Mouse (Mus musculus): Measurements from ENCODE around the gene Pcdh7. TPM values are rescaled to one million over a fixed set of nuclear protein-coding genes. Genes with fewer than 3 reads are reported as not detected.

The Pcdh7 gene
- total RNA-seq, 2 experiments from 2014 or later: 5.8 to 7.4 TPM

DNA sequence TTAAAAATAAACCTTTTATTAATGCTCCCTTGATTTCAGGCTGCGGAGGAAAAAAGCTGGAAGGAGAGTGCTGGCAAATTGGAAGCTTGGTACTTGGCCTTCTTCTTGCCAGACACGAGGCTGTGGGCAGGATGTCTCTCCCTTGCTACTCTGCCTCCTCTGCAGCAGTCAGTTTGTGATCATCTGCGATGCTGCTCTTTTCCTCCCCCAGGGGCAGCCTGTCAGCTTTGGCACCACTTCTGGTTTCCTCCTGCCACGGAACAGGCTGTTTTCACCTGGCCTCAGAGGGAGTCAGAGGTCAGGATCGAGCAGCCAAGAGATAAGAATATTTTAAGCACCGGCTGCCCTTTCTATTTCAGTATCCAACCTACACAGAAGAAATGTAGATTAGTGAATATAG, 25.2 kb downstream of the Pcdh7 start:
- DNase-seq: no peak
- intact Hi-C loops (cut with DNase I; ENCODE audit: low total_unique reads): no loop called here

DNA sequence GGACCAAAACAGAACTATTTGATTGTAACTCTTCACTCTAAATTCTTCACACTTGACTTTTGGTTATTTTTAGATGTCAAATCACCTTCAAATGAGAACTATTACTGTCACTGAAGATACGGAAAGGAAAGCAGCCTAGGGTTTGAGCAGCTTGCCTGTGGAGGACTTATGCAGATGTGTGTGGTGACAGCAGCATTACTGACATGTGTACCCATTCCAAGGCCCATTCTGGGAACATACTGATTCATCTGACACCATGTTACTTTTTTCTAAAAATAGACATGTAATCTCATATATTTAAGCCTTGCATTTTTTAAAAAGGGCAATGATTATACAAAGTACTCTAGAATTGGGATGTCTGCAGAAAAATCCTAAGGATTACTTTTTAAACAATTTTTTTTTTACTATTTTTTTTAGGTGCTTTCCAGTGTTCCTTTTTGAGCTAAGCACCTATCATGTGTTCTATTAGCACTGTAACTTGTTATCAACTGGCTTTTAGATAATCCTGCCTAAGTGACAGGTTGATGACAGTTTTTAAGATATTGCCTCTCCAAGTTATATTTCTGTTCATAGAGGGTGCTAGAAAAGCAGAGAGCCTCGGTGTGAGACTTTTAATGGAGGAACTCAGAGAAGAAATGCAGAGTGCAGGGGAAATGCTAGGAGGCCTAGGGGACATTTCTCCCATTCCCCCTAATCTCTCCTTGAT, 26.3 kb downstream of the Pcdh7 start:
- no peak for DNase-seq
- intact Hi-C loops (cut with DNase I; ENCODE audit: low total_unique reads): no loop called here

DNA sequence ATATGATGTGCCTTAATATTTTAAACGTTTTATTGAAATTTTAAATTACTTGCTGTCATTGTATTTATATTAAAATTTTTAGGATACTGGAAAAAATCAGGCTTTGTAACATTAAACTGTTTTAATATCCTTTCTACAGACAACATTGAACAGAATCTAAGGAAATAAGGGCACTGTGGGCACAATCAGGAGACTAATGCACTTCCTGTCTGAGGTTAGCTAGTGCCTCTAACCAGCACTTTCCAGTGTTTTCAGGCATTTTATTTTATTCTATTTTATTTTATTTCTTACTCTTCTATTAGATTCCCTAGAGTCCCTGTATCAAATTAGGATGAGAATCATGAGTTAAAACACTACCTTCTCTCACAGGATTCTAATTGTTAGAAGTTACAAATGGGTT, 28.1 kb downstream of the Pcdh7 start:
- no peak for DNase-seq
- intact Hi-C loops (cut with DNase I; ENCODE audit: low total_unique reads): no loop called here

GRCm38 (mm10) chr5:57750320-57750719, 32.6 kb downstream of the Pcdh7 start:
- intact Hi-C loops (cut with DNase I; ENCODE audit: low total_unique reads): no loop called here
- DNase-seq: no peak

GRCm38 (mm10) chr5:57755791-57756190, 38.0 kb downstream of the Pcdh7 start:
- DNase-seq: peak; percentile 5
- intact Hi-C loops (cut with DNase I; ENCODE audit: low total_unique reads): no loop called here

DNA sequence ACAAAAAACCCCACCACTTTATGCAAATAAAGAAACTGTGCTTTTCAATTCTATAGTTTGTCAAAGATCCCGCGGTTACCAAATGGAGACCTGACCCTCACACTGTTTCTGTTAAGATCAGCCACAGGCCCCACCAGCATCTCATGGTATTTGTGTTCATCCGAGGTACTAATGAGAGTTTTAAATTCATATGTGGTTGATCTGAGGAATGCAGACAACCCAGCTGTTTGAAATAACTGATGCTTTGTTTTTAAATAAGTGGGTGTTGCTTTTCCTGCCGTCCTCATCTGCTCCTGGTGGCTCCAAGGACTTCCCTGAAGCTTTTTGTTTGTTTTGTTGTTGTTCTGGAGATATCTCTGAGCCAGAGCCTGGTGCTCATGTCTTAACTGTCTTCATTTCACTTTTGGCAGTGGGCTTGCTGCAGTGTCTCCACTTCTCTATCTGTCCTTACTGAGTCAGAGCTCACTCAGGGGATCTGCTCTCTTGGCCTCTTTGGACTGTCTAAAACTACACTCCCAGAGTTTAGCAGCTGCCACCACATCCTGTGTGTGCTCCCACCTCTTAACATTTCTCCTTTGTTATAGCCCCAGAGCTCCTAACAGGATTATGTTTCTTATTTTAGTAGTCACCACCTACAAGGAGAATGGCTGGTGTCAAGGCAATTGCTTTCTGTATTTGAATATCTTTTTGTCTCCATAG, 39.1 kb downstream of the Pcdh7 start:
- DNase-seq: peak; percentile 10
- intact Hi-C loops (cut with DNase I; ENCODE audit: low total_unique reads): no loop called here

- intact Hi-C loops (cut with DNase I; ENCODE audit: low total_unique reads): no loop called here
- DNase-seq: peak; percentile 5
Observed at GRCm38 (mm10) chr5:57757436-57757898, 39.7 kb downstream of the Pcdh7 start.

DNA sequence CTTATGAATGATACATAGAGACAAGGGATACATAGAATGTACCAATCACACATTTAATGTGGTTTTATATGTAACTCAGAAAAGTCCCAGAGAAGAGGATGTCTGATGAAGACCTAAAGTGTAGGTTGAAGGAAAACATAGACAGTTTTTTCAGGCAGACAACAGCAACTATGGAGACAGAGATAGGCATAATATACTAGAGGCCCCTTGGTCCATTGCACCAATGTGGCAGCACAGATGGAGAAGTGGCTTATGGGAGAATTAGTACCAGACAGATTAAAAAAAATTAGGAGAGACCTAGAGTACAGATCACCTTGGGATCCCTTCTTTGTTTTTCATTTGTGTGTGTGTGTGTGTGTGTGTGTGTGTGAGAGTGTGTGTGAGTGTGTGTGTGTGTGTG, 41.2 kb downstream of the Pcdh7 start:
- no peak for DNase-seq
- intact Hi-C loops (cut with DNase I; ENCODE audit: low total_unique reads): no loop called here

GRCm38 (mm10) chr5:57760069-57761063, 42.6 kb downstream of the Pcdh7 start:
- intact Hi-C loops (cut with DNase I; ENCODE audit: low total_unique reads): no loop called here
- no peak for DNase-seq

DNA sequence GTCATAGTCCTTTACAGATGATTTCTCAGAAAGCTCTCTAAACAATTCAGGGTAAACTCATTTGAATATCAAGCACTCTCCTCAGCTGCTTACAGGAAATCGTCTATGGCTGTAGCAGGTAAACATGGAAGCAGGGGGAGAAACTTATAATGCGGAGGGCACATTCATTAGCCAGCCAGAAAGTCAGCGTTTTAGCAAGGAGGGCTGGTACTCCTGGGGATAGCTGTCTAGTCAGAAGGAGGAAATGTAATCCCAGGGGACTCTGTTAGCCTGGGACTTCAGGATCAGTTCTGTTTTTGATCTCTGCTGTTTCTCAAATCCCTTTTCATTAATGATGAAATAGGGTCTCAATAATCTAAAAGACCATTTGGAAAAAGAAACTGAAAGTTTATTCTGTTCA, 47.6 kb downstream of the Pcdh7 start:
- intact Hi-C loops (cut with DNase I; ENCODE audit: low total_unique reads): no loop called here
- no peak for DNase-seq

DNA sequence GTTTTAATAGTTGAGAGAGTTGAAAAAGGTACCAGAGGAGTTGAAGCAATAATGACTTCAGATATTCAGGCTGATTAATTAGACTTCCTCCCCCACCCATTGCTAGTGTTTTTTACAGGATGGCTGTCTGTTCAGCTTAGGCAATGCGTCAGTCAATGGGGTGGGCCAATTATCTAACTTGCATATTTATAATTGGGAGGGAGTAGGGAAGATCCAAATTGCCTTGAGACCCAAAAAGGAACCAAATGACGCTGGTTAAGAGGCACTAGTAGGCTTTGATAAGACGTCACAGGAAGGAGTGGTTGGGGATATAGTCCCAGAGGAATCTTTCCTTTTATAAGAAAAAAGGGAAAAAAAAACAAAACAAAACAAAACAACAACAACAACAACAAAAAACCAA, 49.6 kb downstream of the Pcdh7 start:
- DNase-seq: no peak
- intact Hi-C loops (cut with DNase I; ENCODE audit: low total_unique reads): no loop called here

GRCm38 (mm10) chr5:57768469-57769022, 50.8 kb downstream of the Pcdh7 start:
- intact Hi-C loops (cut with DNase I; ENCODE audit: low total_unique reads): no loop called here
- DNase-seq: no peak

- no peak for DNase-seq
- intact Hi-C loops (cut with DNase I; ENCODE audit: low total_unique reads): no loop called here
Observed at GRCm38 (mm10) chr5:57769644-57770043, 51.9 kb downstream of the Pcdh7 start.

DNA sequence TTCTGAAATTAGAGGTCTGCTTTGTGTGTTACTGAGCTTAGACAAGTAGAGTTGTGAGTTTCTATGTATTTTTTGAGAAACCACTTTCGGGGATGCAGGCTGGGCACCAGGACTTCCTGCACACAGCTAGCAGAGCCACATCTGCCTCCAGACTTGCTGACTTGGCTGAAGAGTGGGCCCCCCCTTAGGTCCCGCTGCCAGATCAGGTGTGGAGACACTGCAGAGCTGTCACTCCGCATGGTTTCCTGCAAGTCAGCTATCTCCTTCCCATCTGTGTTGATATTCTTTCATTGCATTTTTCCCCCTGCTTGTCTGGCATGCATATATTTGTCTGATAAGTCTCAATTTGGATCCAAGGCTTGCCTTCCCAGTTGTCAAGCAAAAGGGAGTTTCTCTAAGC, 52.6 kb downstream of the Pcdh7 start:
- DNase-seq: no peak
- intact Hi-C loops (cut with DNase I; ENCODE audit: low total_unique reads): no loop called here

DNA sequence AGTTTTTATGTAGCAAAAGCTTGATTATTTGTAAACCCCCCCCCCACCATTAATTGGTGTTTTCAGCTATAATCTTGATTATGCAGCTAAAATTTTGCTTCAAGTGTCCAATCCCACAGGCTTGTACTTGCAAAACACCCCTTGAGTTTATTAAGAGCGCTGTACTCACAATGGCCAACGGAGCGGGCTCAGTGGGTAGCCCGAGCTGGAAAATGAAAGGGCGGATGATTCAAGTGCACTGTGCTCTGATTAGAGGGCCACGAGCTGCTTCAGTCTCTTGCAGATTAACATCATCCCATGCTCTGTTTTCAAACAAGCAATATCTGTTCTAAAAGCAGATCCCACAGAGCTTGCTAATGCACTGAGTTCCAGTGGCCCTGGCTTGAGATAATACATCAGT, 53.4 kb downstream of the Pcdh7 start:
- intact Hi-C loops (cut with DNase I; ENCODE audit: low total_unique reads): no loop called here

GRCm38 (mm10) chr5:57772711-57773110, 54.9 kb downstream of the Pcdh7 start:
- intact Hi-C loops (cut with DNase I; ENCODE audit: low total_unique reads): no loop called here
- no peak for DNase-seq

More for the DNA sequence above, 53.4 kb downstream of the Pcdh7 start:
- DNase-seq: no peak

DNA sequence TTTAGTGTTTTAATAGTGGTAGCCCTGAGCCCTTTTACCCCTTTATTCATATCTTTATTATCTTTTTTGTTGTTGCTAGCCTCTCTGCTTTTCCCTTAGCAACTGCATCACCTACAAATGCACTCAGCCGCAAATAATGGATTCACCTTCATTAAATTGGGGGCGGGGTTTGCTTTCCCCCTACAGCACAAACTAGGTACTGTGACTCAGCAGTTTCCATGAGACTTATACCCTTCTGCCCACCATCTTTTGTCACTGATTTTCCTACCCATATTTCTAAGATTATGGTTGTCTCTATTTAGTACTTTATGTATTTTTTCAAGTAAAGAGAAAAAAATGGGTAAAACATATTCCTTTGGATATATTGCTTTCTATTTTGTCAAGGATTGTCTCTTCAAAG, 56.7 kb downstream of the Pcdh7 start:
- DNase-seq: no peak
- intact Hi-C loops (cut with DNase I; ENCODE audit: low total_unique reads): no loop called here

DNA sequence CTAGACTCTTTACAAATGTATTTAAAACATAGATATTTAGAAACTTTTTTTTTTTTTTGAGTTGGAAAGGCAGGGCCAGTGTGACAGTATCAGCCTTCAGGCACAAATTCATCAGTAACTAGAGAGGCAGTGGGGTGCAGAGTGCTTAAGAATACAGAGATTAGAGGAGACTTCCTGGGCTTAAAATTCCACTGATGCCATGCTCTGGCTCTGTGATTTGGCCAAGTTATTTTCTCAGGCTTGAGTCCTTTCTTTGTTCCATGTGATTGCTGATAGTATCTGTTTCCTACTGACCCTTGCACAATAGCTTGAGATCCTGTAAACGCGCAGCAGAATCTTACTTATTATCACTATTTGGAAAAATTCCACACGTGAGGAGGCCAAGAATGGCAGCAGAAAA, 60.3 kb downstream of the Pcdh7 start:
- intact Hi-C loops (cut with DNase I; ENCODE audit: low total_unique reads): no loop called here

DNA sequence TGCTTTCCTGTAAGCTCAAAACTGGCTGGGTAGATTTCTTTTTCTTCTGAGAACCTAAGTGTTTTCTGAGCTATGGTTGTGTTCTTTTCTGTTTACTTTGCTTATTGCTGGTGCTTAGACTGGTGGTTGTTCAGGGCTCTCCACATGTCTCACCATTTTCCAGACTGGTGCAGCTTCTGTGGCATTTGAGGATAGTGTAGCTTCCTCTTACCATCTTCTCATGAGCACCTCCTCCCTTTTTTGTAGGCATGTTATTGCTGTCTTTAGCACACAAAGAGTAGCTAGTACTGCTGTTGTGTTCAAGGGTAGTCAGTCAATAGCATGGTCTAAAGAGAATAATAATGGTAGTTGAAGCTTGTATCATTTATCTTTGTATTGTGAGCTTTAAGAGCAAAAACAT, 62.2 kb downstream of the Pcdh7 start:
- no peak for DNase-seq
- intact Hi-C loops (cut with DNase I; ENCODE audit: low total_unique reads): no loop called here

More for the DNA sequence above, 60.3 kb downstream of the Pcdh7 start:
- DNase-seq: no peak

GRCm38 (mm10) chr5:57780574-57780973, 62.8 kb downstream of the Pcdh7 start:
- intact Hi-C loops (cut with DNase I; ENCODE audit: low total_unique reads): no loop called here
- no peak for DNase-seq
